24 mouse cellular contexts compared by ENCODE assay signal in genomic region chr12:26546361-26546760, GRCm38 (mm10).
A peak's percentile ranks its signal among the peaks of the same experiment; 100 is the strongest.
DNase-seq lines count a peak whose midpoint lies in the region; ATAC-seq lines count a peak whose summit lies in the region.
"Had no signal": no experiment of that assay in that cellular context is flagged by ENCODE, and none has a peak within 500 bp of the region (broad histone marks: within the 10 kb centered on the region; RNA-seq: fewer than 3 reads in every experiment).

No protein-coding gene starts in this region.

- no peak for DNase-seq in heart, postnatal 25 days (ENCODE audit: low spot score)
- DNase-seq in lung, postnatal 36 days, result no peak
- peak; percentile 43 for DNase-seq in brain, adult 2 months (ENCODE audit: low read depth, low spot score)
- no peak for DNase-seq in spleen, postnatal 14 days (ENCODE audit: low spot score in 2 of 2)
- DNase-seq: adrenal gland, postnatal 14 days; cerebellum, adult 9-11 months; gastrocnemius, postnatal 36 days; kidney, adult 18-20 months; kidney, postnatal 4 days; layer of hippocampus, adult 9-11 months; lung, adult 2 months; midbrain, embryonic 14.5 days; thymus, adult 18-20 months; thymus, postnatal 36 days had no signal

- ATAC-seq in forebrain, embryonic 15.5 days (replicated peaks), result no peak; the same call in 1 of the 2 replicates
- ATAC-seq in forebrain, embryonic 13.5 days, result no peak
- no peak for ATAC-seq in heart, embryonic 13.5 days (ENCODE audit: extremely low read depth, insufficient number of reproducible peaks, low FRiP score, low TSS enrichment)
- 0 out of 2 replicates have a peak, but pooled peaks have one; percentile 37 for ATAC-seq in lung, embryonic 16.5 days (ENCODE audit: low read depth)
- ATAC-seq: CD4-positive, CD25-positive, alpha-beta regulatory T cell, adult 4 months; inflammation-experienced regulatory T-cells, adult 6 months; liver, embryonic 12.5 days had no signal

- no peaks in the 10 kb centered on the region for H3K36me3 ChIP-seq in forebrain, embryonic 15.5 days
- H3K36me3 ChIP-seq in forebrain, embryonic 13.5 days (ENCODE audit: poor library complexity, severe bottlenecking), result no peaks in the 10 kb centered on the region
- no peaks in the 10 kb centered on the region for H3K36me3 ChIP-seq in heart, embryonic 13.5 days
- no peaks in the 10 kb centered on the region for H3K36me3 ChIP-seq in lung, embryonic 16.5 days (ENCODE audit: control insufficient read depth, insufficient read depth, low read length)
- H3K36me3 ChIP-seq: embryonic facial prominence, embryonic 10.5 days; limb, embryonic 13.5 days; liver, embryonic 12.5 days had no signal

- no peaks in the 10 kb centered on the region for H3K27me3 ChIP-seq in forebrain, embryonic 15.5 days
- no peaks in the 10 kb centered on the region for H3K27me3 ChIP-seq in forebrain, embryonic 13.5 days
- H3K27me3 ChIP-seq in heart, embryonic 13.5 days (replicated peaks), result peaks cover 29% of the 10 kb centered on the region
- H3K27me3 ChIP-seq in lung, embryonic 16.5 days (ENCODE audit: control insufficient read depth, insufficient read depth, low read depth, low read length), result no peaks in the 10 kb centered on the region
- H3K27me3 ChIP-seq: limb, embryonic 13.5 days; liver, embryonic 12.5 days had no signal

- no peak overlapping the region for H3K9ac ChIP-seq in forebrain, embryonic 15.5 days (replicated peaks)
- no peak overlapping the region for H3K9ac ChIP-seq in forebrain, embryonic 13.5 days
- H3K9ac ChIP-seq in heart, embryonic 13.5 days, result no peak overlapping the region
- H3K9ac ChIP-seq in lung, embryonic 16.5 days (ENCODE audit: low read length), result no peak overlapping the region
- H3K9ac ChIP-seq: hindbrain, embryonic 14.5 days; limb, embryonic 13.5 days; liver, embryonic 12.5 days had no signal

- H3K27ac ChIP-seq in forebrain, embryonic 15.5 days (replicated peaks), result peak overlapping the region; percentile 41
- H3K27ac ChIP-seq in forebrain, embryonic 13.5 days, result no peak overlapping the region
- H3K27ac ChIP-seq in heart, embryonic 13.5 days (replicated peaks), result no peak overlapping the region
- H3K27ac ChIP-seq in lung, embryonic 16.5 days (ENCODE audit: low read length), result no peak overlapping the region
- H3K27ac ChIP-seq: embryonic facial prominence, embryonic 10.5 days; hindbrain, embryonic 14.5 days; limb, embryonic 13.5 days; liver, embryonic 12.5 days had no signal

- H3K4me3 ChIP-seq in forebrain, embryonic 15.5 days, result no peak overlapping the region
- no peak overlapping the region for H3K4me3 ChIP-seq in forebrain, embryonic 13.5 days
- H3K4me3 ChIP-seq in heart, embryonic 13.5 days, result no peak overlapping the region
- no peak overlapping the region for H3K4me3 ChIP-seq in lung, embryonic 16.5 days (ENCODE audit: low read length)
- H3K4me3 ChIP-seq: embryonic facial prominence, embryonic 10.5 days; limb, embryonic 13.5 days; liver, embryonic 12.5 days had no signal

- no peak overlapping the region for H3K4me2 ChIP-seq in forebrain, embryonic 15.5 days (replicated peaks)
- no peak overlapping the region for H3K4me2 ChIP-seq in forebrain, embryonic 13.5 days
- H3K4me2 ChIP-seq in heart, embryonic 13.5 days, result peak overlapping the region; percentile 30
- H3K4me2 ChIP-seq in lung, embryonic 16.5 days (ENCODE audit: low read depth, low read length), result no peak overlapping the region
- H3K4me2 ChIP-seq: hindbrain, embryonic 14.5 days; limb, embryonic 13.5 days; liver, embryonic 12.5 days had no signal

- WGBS in forebrain, embryonic 15.5 days, result 63% methylated on average over 6 of the region's 6 CpGs
- 84% methylated on average over 6 of the region's 6 CpGs for WGBS in forebrain, embryonic 13.5 days
- WGBS in heart, embryonic 13.5 days, result 21% methylated on average over 6 of the region's 6 CpGs
- WGBS in lung, embryonic 16.5 days, result 33% methylated on average over 6 of the region's 6 CpGs

- H3K4me1 ChIP-seq in forebrain, embryonic 15.5 days, result peaks cover 13% of the 10 kb centered on the region
- peaks cover 12% of the 10 kb centered on the region for H3K4me1 ChIP-seq in forebrain, embryonic 13.5 days
- peaks cover 17% of the 10 kb centered on the region for H3K4me1 ChIP-seq in heart, embryonic 13.5 days
- H3K4me1 ChIP-seq in lung, embryonic 16.5 days (replicated peaks; ENCODE audit: control insufficient read depth, insufficient read depth, low read length), result peaks cover 10% of the 10 kb centered on the region
- H3K4me1 ChIP-seq: limb, embryonic 13.5 days; liver, embryonic 12.5 days had no signal

- intact Hi-C loops in heart, postnatal 25 days (cut with DNase I), result no loop called here

- H3K9me3 ChIP-seq in forebrain, embryonic 15.5 days, result no peaks in the 10 kb centered on the region
- H3K9me3 ChIP-seq in forebrain, embryonic 13.5 days (replicated peaks), result peaks cover 3% of the 10 kb centered on the region; the same call in 1 of the 2 replicates
- peaks cover 4% of the 10 kb centered on the region; the same call in 1 of the 2 replicates for H3K9me3 ChIP-seq in heart, embryonic 13.5 days
- H3K9me3 ChIP-seq in lung, embryonic 16.5 days (ENCODE audit: control insufficient read depth, low read length), result peaks cover 6% of the 10 kb centered on the region; the same call in 1 of the 2 replicates
- H3K9me3 ChIP-seq: liver, embryonic 12.5 days had no signal
